Mouse (Mus musculus) T-helper 2 cell (primary cell): ENCODE measurements around the gene Gm20422.

Source experiments
- in situ Hi-C: fragments of 300-600 bp; cut with MboI, MseI; formaldehyde crosslinking; loops from one replicate; pipeline ENCODE4 v1.15.1; 2025; ENCODE audit warnings: high pct_unique_total_duplicates

Gene Gm20422

GRCm38 (mm10) chr8:69774503-69775148 is at the start of gene Gm20422:
Gene Gm20422 (minus strand): TSS chr8:69774886.
- in situ Hi-C loops = no loop called here

- in situ Hi-C loops = no loop called here
Observed at GRCm38 (mm10) chr8:69822386-69823191, 47.9 kb upstream of the Gm20422 start, which contains the start of gene Lpar2. Gene Lpar2 (plus strand): TSS chr8:69822429.

DNA sequence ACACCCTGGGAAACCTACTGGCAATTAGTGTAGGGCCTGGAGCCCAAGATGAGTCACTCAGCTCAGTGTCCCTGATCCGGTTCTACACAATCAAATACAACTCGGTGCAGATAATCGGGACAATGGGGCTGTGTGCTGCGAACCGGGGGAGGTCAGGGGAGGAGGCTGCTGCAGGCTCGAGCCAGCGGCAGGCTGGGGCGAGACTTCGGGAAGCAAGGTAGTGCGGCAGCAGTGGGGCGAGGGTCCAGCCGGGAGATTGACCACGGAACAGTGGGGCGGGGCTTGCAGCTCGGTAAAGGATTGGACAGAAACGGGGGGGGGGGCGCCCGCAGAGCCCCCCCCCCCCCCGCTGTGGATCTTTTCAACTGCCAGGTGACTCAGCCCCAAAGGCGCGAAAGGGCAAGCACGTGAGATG is 47.3 kb upstream of the Gm20422 start:
- in situ Hi-C loops = no loop called here

- in situ Hi-C loops = no loop called here
Observed at GRCm38 (mm10) chr8:69820466-69820865, 45.8 kb upstream of the Gm20422 start.

DNA sequence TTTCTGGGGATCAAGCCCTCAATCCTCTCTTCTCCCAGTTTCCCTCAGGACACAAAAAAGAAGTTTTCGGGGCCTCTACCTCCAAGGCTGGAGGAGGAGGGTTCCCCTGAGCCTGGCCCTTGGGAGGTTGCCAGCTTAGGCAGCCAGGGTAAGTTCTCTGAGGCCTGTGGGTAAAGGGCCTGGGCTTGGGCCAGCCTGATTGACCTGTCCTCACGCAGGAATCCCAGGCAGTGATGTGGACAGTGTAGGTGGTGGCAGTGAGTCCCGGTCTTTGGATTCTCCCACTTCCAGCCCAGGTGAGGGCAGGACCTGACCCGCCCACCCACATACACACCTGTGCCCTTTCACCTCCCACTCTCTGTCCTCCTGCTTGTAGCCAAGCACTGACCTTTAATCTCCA is 40.7 kb upstream of the Gm20422 start:
- in situ Hi-C loops = no loop called here

- in situ Hi-C loops = no loop called here
Observed at GRCm38 (mm10) chr8:69814881-69815280, 40.2 kb upstream of the Gm20422 start.

DNA sequence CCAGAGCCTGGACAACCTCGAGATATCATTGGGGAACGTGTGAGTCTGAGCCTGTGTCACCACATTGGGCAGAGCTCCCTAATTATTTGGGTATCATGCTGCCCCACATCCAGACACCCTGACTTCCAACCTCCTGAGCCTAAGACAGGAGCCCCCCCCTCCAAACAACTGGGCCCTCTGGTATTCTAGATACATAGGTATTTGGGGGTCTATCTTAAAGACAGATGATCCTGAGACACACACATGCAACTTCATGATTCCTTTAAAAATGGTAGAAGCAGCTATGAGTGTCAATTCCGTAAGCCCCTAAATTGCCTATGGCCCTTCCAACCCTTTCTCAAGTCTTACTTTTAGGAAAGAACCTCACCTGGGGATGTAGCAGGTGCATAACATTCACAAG is 35.1 kb upstream of the Gm20422 start:
- in situ Hi-C loops = no loop called here

- in situ Hi-C loops = no loop called here
Observed at GRCm38 (mm10) chr8:69808864-69809403, 34.2 kb upstream of the Gm20422 start.

DNA sequence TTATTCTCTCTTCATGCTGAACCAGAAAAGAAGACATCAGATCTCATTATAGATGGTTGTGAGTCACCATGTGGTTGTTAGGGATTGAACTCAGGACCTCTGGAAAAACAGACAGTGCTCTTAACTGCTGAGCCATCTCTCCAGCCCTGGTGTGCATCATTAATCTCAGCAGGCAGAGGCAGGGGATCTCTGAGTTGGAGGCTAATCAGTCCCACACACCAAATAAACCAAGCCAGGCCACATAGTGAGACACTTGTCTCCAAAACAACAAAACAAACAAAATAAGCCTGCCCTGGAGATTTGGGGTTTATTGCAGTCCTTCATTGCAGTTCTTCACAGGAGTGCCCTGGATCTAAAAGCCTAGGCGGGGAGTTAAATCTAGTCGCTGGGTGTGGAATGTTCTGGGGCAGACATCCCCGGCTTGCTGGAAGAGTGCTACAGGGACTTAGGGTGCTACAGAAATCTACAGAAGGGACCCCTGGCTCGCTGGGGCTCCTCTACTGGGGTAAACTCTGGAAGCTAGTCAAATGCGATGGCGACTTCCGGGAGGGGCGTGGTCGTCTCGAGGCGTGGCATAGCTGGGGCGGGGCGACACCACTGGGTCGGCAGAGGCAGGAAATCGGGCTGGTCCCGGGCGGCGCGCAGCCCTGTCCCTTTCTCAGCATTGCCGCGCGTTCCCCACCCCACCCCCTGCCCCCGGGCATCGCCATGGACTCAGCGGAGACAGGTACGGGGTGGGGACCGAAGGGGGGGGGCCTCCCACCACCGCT is 33.6 kb upstream of the Gm20422 start, which contains the start of gene Gmip:
Gene Gmip (plus strand): TSS at position 586 of the 770 bp plus-strand sequence.
- in situ Hi-C loops = no loop called here

DNA sequence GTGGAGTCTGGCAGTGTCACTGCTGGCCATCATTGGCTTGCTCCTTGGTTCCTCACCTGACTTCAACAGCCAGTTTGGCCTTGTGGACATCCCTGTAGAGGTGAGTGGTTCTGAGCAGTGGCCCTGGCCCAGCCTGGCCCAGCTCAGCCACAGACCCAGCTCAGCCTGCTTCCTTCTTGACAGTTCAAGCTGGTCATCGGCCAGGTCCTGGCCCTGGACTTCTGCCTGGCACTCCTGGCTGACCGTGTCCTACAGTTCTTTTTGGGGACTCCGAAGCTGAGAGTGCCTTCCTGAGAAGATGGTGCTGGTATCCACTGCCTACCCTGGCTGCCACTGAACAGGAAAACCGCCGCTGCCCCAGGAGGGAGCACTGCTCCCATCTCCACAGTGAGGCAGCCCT is 32.5 kb upstream of the Gm20422 start:
- in situ Hi-C loops = no loop called here

GRCm38 (mm10) chr8:69805491-69805890 is 30.8 kb upstream of the Gm20422 start:
- in situ Hi-C loops = no loop called here

DNA sequence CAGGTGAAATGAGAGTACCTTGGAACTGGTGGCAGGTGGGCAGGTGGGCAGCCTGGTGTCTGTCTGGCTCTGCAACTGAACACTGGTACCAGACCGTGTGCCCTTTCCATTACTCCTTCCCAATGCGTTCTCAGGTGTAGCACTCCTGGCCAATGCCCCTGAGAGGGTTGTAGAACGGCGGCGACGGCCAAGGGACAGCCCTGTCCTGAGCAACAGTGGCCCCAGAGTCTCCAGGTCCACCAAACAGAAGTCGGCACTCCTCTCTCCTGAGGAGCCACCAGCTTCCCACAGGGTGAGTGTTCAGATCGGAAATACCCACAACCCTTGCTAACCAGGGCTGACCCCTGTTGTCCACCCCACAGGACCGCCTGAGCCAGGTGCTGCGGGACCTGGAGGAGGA is 30.4 kb upstream of the Gm20422 start:
- in situ Hi-C loops = no loop called here

GRCm38 (mm10) chr8:69804537-69804936 is 29.9 kb upstream of the Gm20422 start:
- in situ Hi-C loops = no loop called here

GRCm38 (mm10) chr8:69803366-69803765 is 28.7 kb upstream of the Gm20422 start:
- in situ Hi-C loops = no loop called here

DNA sequence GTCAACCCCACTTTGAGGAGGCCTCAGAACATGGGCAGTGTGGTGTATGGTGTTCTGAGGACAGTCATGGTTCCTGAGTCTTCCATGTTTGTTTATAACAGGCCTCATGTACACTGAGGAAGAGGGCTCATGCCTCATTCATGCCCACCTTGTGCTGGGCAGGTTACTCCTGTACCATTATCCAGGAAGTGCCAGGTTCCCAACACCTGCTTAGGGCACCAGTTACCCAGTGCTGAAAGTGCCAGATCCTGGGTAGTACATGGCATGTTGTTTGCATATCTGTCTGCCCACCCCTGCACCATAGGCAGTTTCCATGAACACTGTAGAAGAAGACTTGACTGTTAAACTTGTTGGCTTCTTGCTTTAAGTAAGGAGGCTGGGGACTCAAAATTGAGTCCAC is 27.5 kb upstream of the Gm20422 start:
- in situ Hi-C loops = no loop called here

GRCm38 (mm10) chr8:69801796-69802195 is 27.1 kb upstream of the Gm20422 start:
- in situ Hi-C loops = no loop called here

DNA sequence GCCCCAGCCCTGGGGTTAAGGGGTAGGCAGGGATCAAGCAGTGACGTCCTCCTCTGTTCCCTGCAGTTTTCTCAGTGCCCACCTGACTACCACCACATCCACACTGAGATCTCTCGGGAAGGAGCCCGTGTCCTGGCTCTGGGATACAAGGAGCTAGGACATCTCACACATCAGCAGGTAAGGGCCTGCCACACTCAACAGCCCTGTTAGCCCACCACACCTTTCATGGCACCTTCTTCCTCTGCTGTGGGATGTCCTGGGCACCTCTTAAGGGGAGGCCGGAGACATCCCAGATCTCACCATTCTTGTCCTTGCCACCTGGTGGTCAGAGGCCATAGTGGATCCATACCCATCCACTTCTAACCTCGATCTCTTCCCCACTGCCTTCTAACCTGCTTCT is 25.3 kb upstream of the Gm20422 start:
- in situ Hi-C loops = no loop called here

GRCm38 (mm10) chr8:69799261-69799660 is 24.6 kb upstream of the Gm20422 start:
- in situ Hi-C loops = no loop called here

DNA sequence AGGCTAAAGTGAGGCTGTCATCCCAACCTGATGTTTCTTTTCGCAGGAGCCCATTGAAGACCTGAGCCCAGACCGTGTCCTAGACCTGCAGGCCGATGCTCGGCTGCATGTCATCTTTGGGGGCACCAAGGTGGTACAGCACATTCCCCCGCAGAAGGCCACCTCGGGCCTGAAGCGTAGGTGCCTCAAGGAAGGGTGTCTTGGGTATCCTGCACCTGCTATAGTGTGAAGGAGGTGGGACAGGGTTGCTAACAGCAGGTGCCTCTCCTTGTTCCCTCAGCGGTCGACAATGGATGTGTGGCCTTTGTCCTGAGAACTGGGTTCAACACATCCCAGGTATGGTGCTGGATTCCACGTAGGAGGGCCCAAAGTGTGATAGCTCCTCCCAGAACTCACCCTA is 23.0 kb upstream of the Gm20422 start:
- in situ Hi-C loops = no loop called here

DNA sequence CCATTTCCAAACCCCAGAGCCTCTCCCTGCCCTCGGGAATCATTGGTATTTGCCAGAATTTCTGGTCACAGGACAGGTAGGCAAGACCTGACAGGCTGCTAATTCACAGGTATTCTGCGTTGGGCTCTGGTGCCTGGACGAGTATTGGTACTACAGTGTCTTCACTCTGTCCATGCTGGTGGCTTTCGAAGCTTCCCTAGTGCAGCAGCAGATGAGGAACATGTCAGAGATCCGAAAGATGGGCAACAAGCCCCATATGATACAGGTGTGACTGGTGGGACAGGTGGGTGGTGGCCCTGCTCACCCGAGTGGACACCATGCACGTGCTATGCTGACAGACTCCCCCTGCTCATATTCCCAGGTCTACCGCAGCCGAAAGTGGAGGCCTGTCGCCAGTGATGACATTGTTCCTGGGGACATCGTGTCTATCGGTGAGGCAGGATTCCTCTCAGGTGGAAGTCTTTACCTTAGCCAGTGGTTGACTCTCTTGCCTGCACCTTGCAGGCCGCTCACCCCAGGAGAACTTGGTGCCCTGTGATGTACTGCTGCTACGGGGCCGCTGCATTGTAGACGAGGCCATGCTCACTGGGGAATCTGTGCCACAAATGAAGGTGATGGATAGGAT is 22.1 kb upstream of the Gm20422 start:
- in situ Hi-C loops = no loop called here

DNA sequence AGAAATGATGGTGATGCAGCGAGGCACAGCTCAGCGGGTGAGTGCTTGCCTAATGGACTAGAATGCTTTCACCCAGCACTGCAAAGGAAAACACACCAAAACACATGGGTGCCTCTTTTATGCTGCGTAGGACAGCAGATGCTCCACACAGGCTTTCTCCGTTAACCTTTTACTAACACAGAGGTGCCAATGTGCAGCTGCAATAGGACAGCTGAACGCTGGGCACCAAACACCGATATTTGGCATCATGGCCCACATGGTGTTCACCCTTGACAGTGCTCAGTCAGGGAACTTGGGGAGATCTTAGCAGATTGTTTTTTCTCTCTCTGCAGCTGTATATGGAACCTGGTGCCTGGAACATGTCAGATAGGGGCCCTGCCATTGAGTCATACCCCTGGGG is 20.2 kb upstream of the Gm20422 start:
- in situ Hi-C loops = no loop called here

GRCm38 (mm10) chr8:69794096-69794495 is 19.4 kb upstream of the Gm20422 start:
- in situ Hi-C loops = no loop called here
